Mouse (Mus musculus) lung, embryonic 16.5 days (tissue): ENCODE results near the gene Trpm5. TPM values are rescaled to one million over a fixed set of nuclear protein-coding genes. Genes with fewer than 3 reads are reported as not detected.

ENCODE experiments used
- ATAC-seq: fragments of 200-750 bp; cut with Nextera tagmentation; 2 replicates; pipeline ENCODE4 v1.8.0; 2017; ENCODE audit warnings: low read depth, mild to moderate bottlenecking, moderate library complexity
- H3K27ac ChIP-seq: fragments of 300-500 bp; sonication (generic); 2 replicates; pipeline ENCODE4 v1.5.1; 2014; ENCODE audit warnings: mild to moderate bottlenecking, control low read depth, low read length
- H3K27me3 ChIP-seq: fragments of 300-500 bp; sonication (generic); 2 replicates; pipeline ENCODE4 v1.6.1; 2014; ENCODE audit warnings: low read depth, low read length, mixed read lengths; ENCODE audit not compliant: control insufficient read depth, insufficient read depth
- H3K36me3 ChIP-seq: fragments of 300-500 bp; sonication (generic); 2 replicates; pipeline ENCODE4 v1.6.1; 2014; ENCODE audit warnings: low read length; ENCODE audit not compliant: control insufficient read depth, insufficient read depth
- H3K4me1 ChIP-seq: fragments of 300-500 bp; sonication (generic); replicated peaks from 2 replicates; pipeline ENCODE4 v1.6.1; 2014; ENCODE audit warnings: low read length, mixed read lengths; ENCODE audit not compliant: control insufficient read depth, insufficient read depth
- H3K4me2 ChIP-seq: fragments of 300-500 bp; sonication (generic); 2 replicates; pipeline ENCODE4 v1.6.1; 2014; ENCODE audit warnings: low read depth, low read length, control low read depth
- H3K4me3 ChIP-seq: fragments of 300-500 bp; sonication (generic); 2 replicates; pipeline ENCODE4 v1.5.1; 2014; ENCODE audit warnings: mild to moderate bottlenecking, low read length, control low read depth
- H3K9ac ChIP-seq: fragments of 300-500 bp; sonication (generic); 2 replicates; pipeline ENCODE4 v1.6.1; 2014; ENCODE audit warnings: low read length, control low read depth
- H3K9me3 ChIP-seq: fragments of 300-500 bp; sonication (generic); 2 replicates; pipeline ENCODE4 v1.6.1; 2016; ENCODE audit warnings: low read length; ENCODE audit not compliant: control insufficient read depth
- WGBS: fragments of 180-500 bp; shearing (Covaris S2); extraction: QIAGEN DNeasy Blood & Tissue Kit; methylation state at CpG from one replicate; pipeline ENCODE4 v1.1.7; 2014; 5-methylcytosine and 5-hydroxymethylcytosine counted together
- polyA plus RNA-seq: library from polyadenylated mRNA; unstranded; fragments of >200 nt; fragmentation: Nextera tagmentation; extraction: Ambion mirVana; gene quantifications from 2 replicates; pipeline ENCODE4 v1.2.1, GENCODE M21; 2015

Trpm5 gene
- polyA plus RNA-seq, 1 experiment from 2014 or later = 4.8 TPM

GRCm38 (mm10) chr7:143122191-143122590 is 27.7 kb upstream of the Trpm5 start:
- no peaks in the 10 kb centered on the region for H3K9me3 ChIP-seq
- H3K9ac ChIP-seq = peak overlapping the region; percentile 13; the same call in 1 of the 2 replicates
- no peak overlapping the region for H3K4me3 ChIP-seq
- no peak overlapping the region for H3K4me2 ChIP-seq
- H3K4me1 ChIP-seq = peaks cover 29% of the 10 kb centered on the region
- peak overlapping the region; percentile 14 for H3K27ac ChIP-seq
- WGBS = 52% methylated on average over 5 of the region's 5 CpGs
- peak; percentile 21 for ATAC-seq
- no peaks in the 10 kb centered on the region for H3K27me3 ChIP-seq
- no peaks in the 10 kb centered on the region for H3K36me3 ChIP-seq

- no peaks in the 10 kb centered on the region for H3K27me3 ChIP-seq
- no peak overlapping the region for H3K9ac ChIP-seq
- H3K36me3 ChIP-seq = no peaks in the 10 kb centered on the region
- no peaks in the 10 kb centered on the region for H3K9me3 ChIP-seq
- H3K4me3 ChIP-seq = no peak overlapping the region
- WGBS = 72% methylated on average over 3 of the region's 3 CpGs
- no peak overlapping the region for H3K4me2 ChIP-seq
- H3K4me1 ChIP-seq = peaks cover 28% of the 10 kb centered on the region
- ATAC-seq = no peak
- peak overlapping the region; percentile 77 for H3K27ac ChIP-seq
Observed at GRCm38 (mm10) chr7:143119826-143120225, 25.4 kb upstream of the Trpm5 start.

- 17% methylated on average over 1 of the region's 1 CpGs for WGBS
- Histone ChIP-seq H3K27me3 (no peaks in the 10 kb centered on the region), H3K27ac (peak overlapping the region; percentile 77), H3K9ac (no peak overlapping the region), H3K4me3 (no peak overlapping the region), H3K4me1 (peaks cover 24% of the 10 kb centered on the region), H3K36me3 (no peaks in the 10 kb centered on the region), H3K4me2 (no peak overlapping the region), H3K9me3 (no peaks in the 10 kb centered on the region)
- peak; percentile 43; the same call in 1 of the 2 replicates for ATAC-seq
Observed at GRCm38 (mm10) chr7:143119407-143119806, 25.0 kb upstream of the Trpm5 start.

- no peak for ATAC-seq
- Histone ChIP-seq H3K4me2 (no peak overlapping the region), H3K9me3 (no peaks in the 10 kb centered on the region), H3K36me3 (no peaks in the 10 kb centered on the region), H3K4me1 (peaks cover 20% of the 10 kb centered on the region), H3K4me3 (no peak overlapping the region), H3K9ac (no peak overlapping the region), H3K27ac (no peak overlapping the region), H3K27me3 (no peaks in the 10 kb centered on the region)
- 80% methylated on average over 5 of the region's 5 CpGs for WGBS
Observed at GRCm38 (mm10) chr7:143116521-143116920, 22.1 kb upstream of the Trpm5 start.

GRCm38 (mm10) chr7:143114773-143115172 is 20.3 kb upstream of the Trpm5 start:
- no peak overlapping the region for H3K4me3 ChIP-seq
- no peaks in the 10 kb centered on the region for H3K36me3 ChIP-seq
- H3K4me2 ChIP-seq = no peak overlapping the region
- no peak for ATAC-seq
- no peak overlapping the region for H3K27ac ChIP-seq
- H3K27me3 ChIP-seq = no peaks in the 10 kb centered on the region; the same call in 1 of the 2 replicates
- no peaks in the 10 kb centered on the region for H3K9me3 ChIP-seq
- peaks cover 10% of the 10 kb centered on the region for H3K4me1 ChIP-seq
- no peak overlapping the region for H3K9ac ChIP-seq

GRCm38 (mm10) chr7:143112395-143112794 is 18.0 kb upstream of the Trpm5 start:
- no peak for ATAC-seq
- H3K4me1 ChIP-seq = peaks cover 14% of the 10 kb centered on the region
- no peak overlapping the region for H3K9ac ChIP-seq
- 14% methylated on average over 1 of the region's 1 CpGs for WGBS
- H3K9me3 ChIP-seq = no peaks in the 10 kb centered on the region
- H3K4me3 ChIP-seq = no peak overlapping the region
- H3K27ac ChIP-seq = no peak overlapping the region
- no peaks in the 10 kb centered on the region for H3K36me3 ChIP-seq
- peaks cover 13% of the 10 kb centered on the region for H3K27me3 ChIP-seq
- no peak overlapping the region for H3K4me2 ChIP-seq

- Histone ChIP-seq H3K4me2 (no peak overlapping the region), H3K4me1 (peaks cover 19% of the 10 kb centered on the region)
- 35% methylated on average over 4 of the region's 4 CpGs for WGBS
Observed at GRCm38 (mm10) chr7:143111719-143112118, 17.3 kb upstream of the Trpm5 start.

GRCm38 (mm10) chr7:143110803-143111202 is 16.4 kb upstream of the Trpm5 start:
- Histone ChIP-seq H3K9me3 (no peaks in the 10 kb centered on the region), H3K4me2 (no peak overlapping the region), H3K36me3 (no peaks in the 10 kb centered on the region), H3K9ac (no peak overlapping the region), H3K4me1 (peaks cover 20% of the 10 kb centered on the region), H3K27me3 (peaks cover 29% of the 10 kb centered on the region), H3K4me3 (no peak overlapping the region), H3K27ac (no peak overlapping the region)
- ATAC-seq = no peak
- 73% methylated on average over 1 of the region's 1 CpGs for WGBS

More at GRCm38 (mm10) chr7:143111719-143112118, 17.3 kb upstream of the Trpm5 start:
- Histone ChIP-seq H3K27me3 (peaks cover 20% of the 10 kb centered on the region), H3K36me3 (no peaks in the 10 kb centered on the region), H3K9ac (no peak overlapping the region), H3K27ac (no peak overlapping the region), H3K4me3 (no peak overlapping the region), H3K9me3 (no peaks in the 10 kb centered on the region)
- no peak for ATAC-seq

GRCm38 (mm10) chr7:143109696-143110095 is 15.3 kb upstream of the Trpm5 start:
- H3K9ac ChIP-seq = no peak overlapping the region

More at GRCm38 (mm10) chr7:143109696-143110095, 15.3 kb upstream of the Trpm5 start:
- H3K36me3 ChIP-seq = no peaks in the 10 kb centered on the region
- peak overlapping the region; percentile 85 for H3K27ac ChIP-seq
- H3K27me3 ChIP-seq = peaks cover 38% of the 10 kb centered on the region
- H3K4me2 ChIP-seq = peak overlapping the region; percentile 39
- H3K9me3 ChIP-seq = no peaks in the 10 kb centered on the region
- WGBS = 49% methylated on average over 3 of the region's 3 CpGs
- ATAC-seq = no peak
- H3K4me3 ChIP-seq = no peak overlapping the region
- peaks cover 20% of the 10 kb centered on the region for H3K4me1 ChIP-seq
